Mouse (Mus musculus) ES-Bruce4 (cell line): ENCODE data around the gene Olfr543. TPM values are rescaled to one million over a fixed set of nuclear protein-coding genes. Genes with fewer than 3 reads are reported as not detected.
A peak's percentile ranks its signal among the peaks of the same experiment; 100 is the strongest.

Source experiments
- H3K27ac ChIP-seq: 2 replicates; pipeline ENCODE4 v1.5.1; 2012; ENCODE audit warnings: low read length, inconsistent platforms; ENCODE audit not compliant: insufficient read depth
- H3K27me3 ChIP-seq: 2 replicates; pipeline ENCODE4 v1.6.1; 2012; ENCODE audit warnings: mild to moderate bottlenecking, low read length, inconsistent platforms; ENCODE audit not compliant: control insufficient read depth, poor library complexity, insufficient read depth, severe bottlenecking
- H3K36me3 ChIP-seq: 2 replicates; pipeline ENCODE4 v1.6.1; 2012; ENCODE audit warnings: inconsistent platforms, mild to moderate bottlenecking, low read length, moderate library complexity; ENCODE audit not compliant: control insufficient read depth, poor library complexity, insufficient read depth, severe bottlenecking
- H3K4me1 ChIP-seq: one replicate; pipeline ENCODE4 v1.8.1; 2011; ENCODE audit warnings: low read length; ENCODE audit not compliant: control insufficient read depth, insufficient read depth
- H3K4me3 ChIP-seq: 2 replicates; pipeline ENCODE4 v1.5.1; 2011; ENCODE audit warnings: low read depth, mild to moderate bottlenecking, low read length
- H3K9ac ChIP-seq: 2 replicates; pipeline ENCODE4 v1.6.1; 2012; ENCODE audit warnings: low read depth, mild to moderate bottlenecking, inconsistent platforms; ENCODE audit not compliant: poor library complexity, severe bottlenecking
- H3K9me3 ChIP-seq: replicated peaks from 2 replicates; pipeline ENCODE4 v1.6.1; 2012; ENCODE audit warnings: mild to moderate bottlenecking, low read length, inconsistent platforms; ENCODE audit not compliant: control insufficient read depth, poor library complexity, insufficient read depth, severe bottlenecking
- CTCF ChIP-seq: IDR thresholded peaks from one replicate; pipeline ENCODE4 v1.8.1; 2011; ENCODE audit warnings: low read depth, low read length
- EP300 ChIP-seq: IDR thresholded peaks from 2 replicates; pipeline ENCODE4 v1.6.1; 2011; ENCODE audit warnings: low read depth, low read length; ENCODE audit not compliant: insufficient read depth
- POLR2A ChIP-seq: IDR thresholded peaks from one replicate; pipeline ENCODE4 v1.8.1; 2011; ENCODE audit warnings: low read length; ENCODE audit not compliant: insufficient read depth
- polyA plus RNA-seq: library from polyadenylated mRNA; stranded (reverse); fragments of >200 nt; gene quantifications from 2 replicates; pipeline ENCODE4 v1.2.4, GENCODE M21; 2011; ENCODE audit warnings: low read depth; ENCODE audit not compliant: missing spikeins, insufficient read depth, insufficient read length

Olfr543 gene
- not detected in 2 replicates for polyA plus RNA-seq

GRCm38 (mm10) chr7:102481579-102481978, at the start of gene Olfr543:
Gene Olfr543 (minus strand): TSS chr7:102481679.
- Histone ChIP-seq H3K9me3 (no peaks in the 10 kb centered on the region), H3K27ac (no peak within 1 kb of the TSS), H3K36me3 (no peaks in the 10 kb centered on the region), H3K4me1 (no peaks in the 10 kb centered on the region), H3K4me3 (no peak within 1 kb of the TSS), H3K9ac (no peak within 1 kb of the TSS), H3K27me3 (no peaks in the 10 kb centered on the region)
- TF ChIP-seq POLR2A = no peak
- TF ChIP-seq EP300 = no peak
- no peak for TF ChIP-seq CTCF

- H3K4me1 ChIP-seq = no peaks in the 10 kb centered on the region
- H3K27ac ChIP-seq = no peak overlapping the region
- no peak overlapping the region for H3K9ac ChIP-seq
- no peaks in the 10 kb centered on the region for H3K36me3 ChIP-seq
- H3K4me3 ChIP-seq = no peak overlapping the region
- no peaks in the 10 kb centered on the region; the same call in 1 of the 2 replicates for H3K27me3 ChIP-seq
- TF ChIP-seq EP300 = no peak
- H3K9me3 ChIP-seq = no peaks in the 10 kb centered on the region
These were observed 47.6 kb upstream of the Olfr543 start for GRCm38 (mm10) chr7:102529052-102529451.

DNA sequence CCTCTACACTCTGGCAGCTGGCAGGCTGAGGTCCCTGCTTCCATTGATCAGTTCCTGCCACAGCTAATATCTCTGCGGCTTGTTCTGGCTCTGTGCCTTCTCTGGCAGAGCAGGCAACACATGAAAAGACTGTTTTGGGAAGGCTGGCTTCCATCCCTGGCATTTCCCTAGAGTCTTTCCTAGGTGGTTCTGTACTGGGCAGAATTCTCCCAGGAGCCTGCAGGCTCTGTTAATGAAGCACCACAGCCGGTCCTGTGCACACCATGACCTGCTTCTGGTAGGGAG, 35.5 kb upstream of the Olfr543 start:
- Histone ChIP-seq H3K27me3 (no peaks in the 10 kb centered on the region; the same call in 1 of the 2 replicates), H3K4me1 (no peaks in the 10 kb centered on the region), H3K36me3 (no peaks in the 10 kb centered on the region), H3K27ac (no peak overlapping the region), H3K9ac (no peak overlapping the region), H3K9me3 (no peaks in the 10 kb centered on the region), H3K4me3 (no peak overlapping the region)
- no peak for TF ChIP-seq POLR2A
- no peak for TF ChIP-seq EP300
- TF ChIP-seq CTCF = no peak

DNA sequence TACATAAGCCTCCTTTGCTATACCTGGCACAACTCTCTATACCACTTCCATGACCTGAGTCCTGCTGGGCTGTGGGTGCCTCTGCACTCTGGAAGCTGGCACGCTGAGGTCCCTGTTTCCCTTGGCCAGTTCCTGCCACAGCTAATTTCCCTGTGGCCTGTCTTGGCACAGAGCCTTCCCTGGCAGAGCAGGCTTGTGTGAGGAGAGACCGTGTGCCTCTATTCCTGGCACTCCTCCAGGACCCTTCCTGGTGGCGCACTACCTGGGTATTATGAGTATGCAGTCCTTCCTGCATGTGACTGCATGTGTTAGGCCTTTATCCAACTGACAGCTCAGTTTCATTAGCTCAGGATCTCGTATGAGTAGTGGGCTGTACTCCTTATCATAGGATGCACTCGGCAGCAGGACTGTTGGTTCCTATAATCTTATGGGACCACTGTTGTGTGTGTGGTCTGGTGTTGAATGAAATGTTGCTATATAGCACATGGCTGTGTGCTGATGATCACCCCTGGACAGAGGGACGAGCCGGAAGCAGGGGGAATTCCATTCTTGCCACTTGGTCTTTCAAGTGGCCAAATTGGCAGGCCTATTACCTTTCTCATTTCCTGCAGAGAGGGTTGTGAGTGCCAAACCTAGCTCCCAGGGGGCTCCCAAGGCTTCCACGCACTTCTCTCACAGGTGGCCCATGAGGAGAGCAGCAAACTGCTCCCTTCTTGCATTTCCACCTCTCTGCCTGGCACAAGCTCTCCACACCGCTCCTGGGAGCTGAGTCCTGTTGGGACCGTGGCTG, 35.0 kb upstream of the Olfr543 start:
- Histone ChIP-seq H3K4me3 (no peak overlapping the region), H3K36me3 (no peaks in the 10 kb centered on the region), H3K9ac (no peak overlapping the region), H3K4me1 (no peaks in the 10 kb centered on the region), H3K9me3 (no peaks in the 10 kb centered on the region), H3K27ac (no peak overlapping the region), H3K27me3 (no peaks in the 10 kb centered on the region; the same call in 1 of the 2 replicates)
- TF ChIP-seq POLR2A (no peak), CTCF (no peak), EP300 (no peak)

GRCm38 (mm10) chr7:102514144-102514543, 32.7 kb upstream of the Olfr543 start:
- no peaks in the 10 kb centered on the region for H3K4me1 ChIP-seq
- H3K4me3 ChIP-seq = no peak overlapping the region
- no peaks in the 10 kb centered on the region for H3K9me3 ChIP-seq
- no peak overlapping the region for H3K9ac ChIP-seq
- no peaks in the 10 kb centered on the region for H3K36me3 ChIP-seq
- no peaks in the 10 kb centered on the region; the same call in 1 of the 2 replicates for H3K27me3 ChIP-seq
- no peak overlapping the region for H3K27ac ChIP-seq
- TF ChIP-seq EP300 (no peak), CTCF (no peak), POLR2A (no peak)

DNA sequence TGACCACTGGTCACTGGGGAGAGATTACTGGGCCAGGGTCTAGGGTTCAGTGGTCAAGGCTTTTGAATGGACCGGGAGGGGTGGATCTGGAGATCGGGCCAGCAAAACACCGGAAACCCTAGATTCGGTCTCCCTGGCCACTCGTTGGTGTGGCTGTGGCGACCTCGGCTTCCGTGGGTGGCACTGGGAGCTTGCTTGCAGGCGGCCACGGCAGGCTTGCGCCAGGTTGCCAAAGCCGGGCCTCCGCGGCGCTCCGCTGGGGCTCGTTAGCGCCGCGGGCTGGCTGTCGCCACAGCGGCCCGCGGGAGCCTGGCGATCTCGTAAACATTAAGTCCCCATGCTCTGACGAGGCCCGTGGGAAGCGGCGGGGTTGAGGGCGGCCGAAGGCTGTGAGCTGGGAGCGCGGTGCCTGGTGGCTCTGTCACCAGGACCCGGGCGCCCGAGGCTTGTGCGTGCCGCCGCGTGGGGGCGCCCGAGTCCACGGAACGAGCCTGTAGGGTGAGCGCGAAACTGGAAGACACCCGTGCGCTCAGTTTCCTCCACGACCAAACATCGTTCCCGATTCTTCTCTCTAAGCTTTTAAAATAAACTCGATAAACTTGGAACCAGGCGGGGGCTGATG, 31.4 kb upstream of the Olfr543 start:
- Histone ChIP-seq H3K27ac (no peak overlapping the region), H3K4me3 (peak overlapping the region; percentile 67), H3K27me3 (no peaks in the 10 kb centered on the region; the same call in 1 of the 2 replicates)

More for the DNA sequence above, 31.4 kb upstream of the Olfr543 start:
- H3K36me3 ChIP-seq = no peaks in the 10 kb centered on the region
- no peaks in the 10 kb centered on the region for H3K4me1 ChIP-seq
- H3K9me3 ChIP-seq = no peaks in the 10 kb centered on the region
- TF ChIP-seq POLR2A (no peak), CTCF (peak; percentile 71), EP300 (no peak)
- H3K9ac ChIP-seq = peak overlapping the region; percentile 65
